Mouse (Mus musculus) gonadal fat pad, adult 2 months (tissue): ENCODE results near the gene Dyx1c1. TPM values are rescaled to one million over a fixed set of nuclear protein-coding genes. Genes with fewer than 3 reads are reported as not detected.

Source experiments
- DNase-seq: peaks from one replicate; pipeline ENCODE4 v3.0.0-alpha.2; 2012; ENCODE audit warnings: low read depth
- polyA plus RNA-seq: library from polyadenylated mRNA; depleted of rRNA; stranded (reverse); fragments of >200 nt; gene quantifications from 2 replicates; pipeline ENCODE4 v1.2.3, GENCODE M21; 2012; rRNA removed

The Dyx1c1 gene
- 1.1 and 1.8 TPM in 2 replicates for polyA plus RNA-seq

DNA sequence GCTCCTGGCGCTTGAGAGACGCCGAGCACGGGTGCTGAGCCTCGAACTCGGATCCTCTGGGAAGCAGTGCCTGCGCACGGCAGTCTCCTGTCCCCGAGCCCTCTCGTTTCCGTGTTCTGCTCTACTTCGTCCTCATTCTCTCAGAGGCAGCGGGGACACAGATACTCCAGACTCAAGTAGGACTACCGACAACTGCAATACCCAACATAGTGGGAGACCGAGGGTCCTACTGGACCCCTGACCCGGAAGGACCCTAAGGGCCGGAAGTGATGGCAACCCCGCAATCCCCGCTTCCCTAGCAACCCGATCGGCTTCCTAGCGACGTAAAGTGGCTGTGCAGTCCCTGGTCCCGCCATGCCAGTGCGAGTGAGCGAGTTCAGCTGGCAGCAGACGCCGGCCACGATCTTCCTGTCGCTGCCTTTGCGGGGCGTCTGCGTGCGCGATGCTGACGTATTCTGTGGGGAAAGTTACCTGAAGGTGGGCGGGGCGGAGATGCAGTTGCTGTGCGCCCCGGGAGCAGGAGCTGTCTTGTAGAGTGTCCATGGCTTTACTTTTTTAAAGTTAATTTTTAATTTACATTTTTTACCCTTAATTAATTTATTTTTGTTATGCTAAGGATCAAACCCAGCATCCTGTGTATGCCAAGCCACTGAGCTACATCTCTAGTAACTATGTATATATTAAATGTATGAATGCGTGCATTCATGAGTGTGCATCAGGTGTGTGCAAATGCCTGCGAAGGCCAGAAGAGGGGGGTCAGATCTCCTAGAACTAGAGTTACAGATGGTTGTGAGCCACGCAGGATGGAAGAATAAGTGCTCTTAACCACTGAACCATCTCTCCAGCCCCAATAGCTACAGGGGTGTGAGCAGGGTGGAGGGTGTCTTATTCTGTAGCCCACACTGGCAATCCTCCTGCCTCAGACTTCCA is at the start of gene Dyx1c1, which contains the start of gene Gm44503:
Dyx1c1 (plus strand) TSS at position 265 of the 930 bp plus-strand sequence.
Gm44503 (plus strand) TSS at position 332 of the 930 bp plus-strand sequence.
- no peak for DNase-seq

DNA sequence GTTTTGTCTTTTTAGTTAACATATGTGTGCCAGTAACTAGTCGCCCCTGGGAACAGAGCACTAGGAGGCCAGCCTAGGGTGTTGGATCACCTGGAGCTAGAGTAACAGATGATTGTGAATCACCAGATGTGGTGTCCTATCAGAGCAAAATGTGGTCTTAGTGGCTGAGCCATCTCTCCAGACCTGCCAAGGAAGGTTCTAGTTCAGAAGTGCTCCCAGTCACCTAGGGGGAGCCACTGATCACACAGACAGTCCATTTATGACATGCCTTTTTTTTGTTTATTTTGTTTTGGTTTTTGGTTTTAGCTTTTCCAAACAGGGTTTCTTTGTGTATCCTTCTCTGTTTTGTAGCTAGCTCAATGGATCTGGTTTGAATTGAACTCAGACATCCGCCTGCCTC is 47.2 kb upstream of the Dyx1c1 start:
- DNase-seq: no peak

DNA sequence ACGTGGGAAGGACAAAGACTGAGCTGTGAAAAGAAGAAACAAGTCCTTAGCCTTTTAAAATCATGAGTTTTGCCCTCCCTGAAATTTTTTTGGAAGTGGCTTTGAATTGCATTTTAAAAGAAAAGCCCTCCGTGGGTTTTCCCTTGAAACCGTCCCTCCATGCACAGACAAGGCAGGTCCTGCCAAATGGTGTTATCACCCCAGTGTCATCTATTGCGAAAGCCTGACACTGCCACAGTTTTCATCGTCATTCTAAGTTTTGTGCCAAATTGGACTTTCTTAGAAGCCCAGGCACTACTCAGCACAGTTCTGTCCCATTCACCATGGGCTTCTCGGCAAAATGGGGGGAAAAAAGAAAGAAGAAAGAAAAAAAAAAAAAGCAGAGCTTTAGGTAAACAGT is 45.0 kb upstream of the Dyx1c1 start:
- DNase-seq: peak; percentile 14

DNA sequence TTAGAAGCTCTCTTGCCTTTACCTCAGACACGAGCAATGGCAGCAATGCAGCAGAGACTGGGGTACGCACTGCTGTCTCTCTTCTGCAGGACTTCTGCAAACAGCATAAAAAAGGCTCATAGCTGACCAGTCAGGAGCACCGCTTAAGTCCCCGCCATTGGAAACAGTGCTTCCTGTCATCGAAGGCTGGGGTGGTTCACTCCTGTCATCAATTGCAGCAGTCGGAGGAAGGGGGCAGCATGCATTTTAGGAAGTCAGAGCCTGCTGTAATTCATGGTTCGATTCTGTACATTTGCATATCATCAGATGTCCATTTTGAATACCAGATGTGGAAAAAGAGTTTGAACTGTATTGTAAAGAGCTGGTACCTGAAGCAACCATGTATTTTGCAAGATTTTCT is 42.9 kb upstream of the Dyx1c1 start:
- DNase-seq: no peak

DNA sequence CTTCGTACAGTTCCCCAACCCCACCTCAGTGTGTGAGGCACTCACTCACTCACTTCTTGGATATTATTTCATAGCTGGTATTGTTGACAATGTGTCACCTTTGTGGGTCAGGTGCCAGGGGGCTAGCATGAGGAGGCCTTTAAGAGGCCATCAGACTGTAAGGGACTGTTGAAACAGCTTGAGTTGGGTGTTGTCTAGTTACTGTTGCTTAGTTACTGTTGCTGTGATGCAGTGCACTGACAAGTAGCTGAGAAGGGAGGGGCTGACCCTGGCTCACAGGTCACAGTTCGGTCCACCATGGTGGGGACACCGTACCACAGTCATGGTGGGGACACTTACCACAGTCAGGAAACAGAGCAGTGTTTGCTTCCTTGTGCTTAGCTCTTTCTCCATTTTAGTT is 35.5 kb upstream of the Dyx1c1 start:
- DNase-seq: no peak

DNA sequence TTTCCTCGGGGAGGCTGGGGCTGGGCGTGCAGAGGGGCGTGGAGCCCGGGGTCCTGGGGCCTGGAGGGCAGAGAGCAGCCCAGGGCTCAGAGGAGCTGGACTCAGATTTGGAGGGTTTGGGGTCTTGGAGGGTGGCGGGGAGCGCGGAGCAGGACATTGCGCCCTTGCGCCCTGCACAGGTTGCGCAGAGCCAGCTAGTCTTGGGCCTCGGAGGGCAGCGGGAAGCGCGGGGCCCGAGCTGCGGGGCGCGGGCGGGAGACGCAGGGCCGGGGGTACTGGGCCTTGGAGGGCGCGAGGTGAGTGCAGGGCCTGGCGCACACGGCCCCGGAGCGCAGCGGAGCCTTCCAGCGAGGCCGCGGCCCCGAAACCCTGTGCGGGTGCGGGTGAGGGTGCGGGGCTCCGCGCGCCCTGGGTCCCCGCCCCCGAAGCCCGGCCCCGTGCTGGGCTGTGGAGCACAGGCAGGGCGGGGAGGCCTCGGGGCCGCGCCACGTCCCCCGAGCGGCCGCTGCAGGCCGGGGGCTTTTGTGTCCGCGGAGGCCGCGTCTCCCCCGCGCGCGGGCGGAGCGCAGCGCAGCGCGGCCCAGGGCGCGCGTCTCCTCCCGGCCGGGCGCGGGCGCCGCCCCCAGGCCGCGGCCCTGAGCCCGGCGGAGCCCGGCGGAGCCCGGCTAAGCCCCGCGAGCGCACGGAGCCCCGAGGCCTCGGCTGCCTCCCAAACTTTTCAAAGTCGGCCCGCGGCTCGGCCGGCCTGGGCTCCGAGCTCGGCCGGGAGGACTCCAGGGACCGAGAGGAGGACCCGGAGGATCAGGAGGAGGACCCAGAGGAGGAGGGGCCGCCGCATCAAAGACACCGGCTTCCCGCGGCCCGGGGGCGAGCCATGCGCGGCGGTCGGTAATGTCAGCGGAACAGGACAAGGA is 33.3 kb upstream of the Dyx1c1 start, which contains the start of gene Pygo1:
Pygo1 (plus strand) TSS at position 625 of the 914 bp plus-strand sequence.
- DNase-seq: no peak

DNA sequence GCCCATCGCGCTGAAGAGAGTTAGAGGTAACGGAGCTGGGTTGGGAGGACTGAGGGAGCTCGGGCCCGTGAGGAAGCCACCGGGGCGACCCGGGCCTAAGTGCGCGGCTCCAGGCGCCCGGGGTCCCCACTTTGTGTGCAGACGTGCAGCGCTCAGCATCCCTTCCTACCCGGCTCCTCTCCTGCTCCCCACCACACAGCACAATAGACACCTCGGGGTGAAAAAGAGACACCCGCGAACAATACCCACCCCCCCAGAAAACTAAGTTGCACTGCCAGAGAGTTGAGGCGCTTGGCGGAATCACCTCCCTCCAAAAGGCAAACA is 32.7 kb upstream of the Dyx1c1 start:
- no peak for DNase-seq

DNA sequence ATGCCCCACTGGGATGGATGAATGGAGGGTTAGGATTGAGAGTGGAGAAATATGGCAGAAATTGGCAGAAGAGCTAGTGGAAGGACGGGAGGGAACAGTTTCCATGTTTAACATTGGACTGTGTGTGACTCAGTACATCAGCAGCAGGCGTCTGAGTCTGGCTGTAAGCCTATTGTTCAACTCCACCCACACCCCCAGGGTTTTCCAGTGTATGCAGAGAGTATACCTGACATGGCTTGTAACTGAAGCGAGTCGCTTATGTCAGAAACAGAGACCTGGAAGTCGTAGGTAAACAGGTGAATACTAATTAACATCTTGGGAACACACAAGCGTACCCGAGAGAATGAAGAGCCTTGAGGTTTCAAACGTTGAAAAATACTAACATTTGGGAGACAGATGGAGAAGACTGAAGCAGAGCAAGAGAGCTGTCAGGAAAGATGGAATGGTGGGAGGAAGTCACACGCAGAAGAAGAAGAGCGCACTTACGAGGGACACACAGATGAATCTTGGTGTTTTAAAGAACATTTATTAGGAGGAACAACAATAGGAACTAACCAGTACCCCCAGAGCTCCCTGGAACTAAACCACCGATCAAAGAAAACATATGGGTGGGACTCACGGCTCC is 27.3 kb upstream of the Dyx1c1 start:
- DNase-seq: no peak

DNA sequence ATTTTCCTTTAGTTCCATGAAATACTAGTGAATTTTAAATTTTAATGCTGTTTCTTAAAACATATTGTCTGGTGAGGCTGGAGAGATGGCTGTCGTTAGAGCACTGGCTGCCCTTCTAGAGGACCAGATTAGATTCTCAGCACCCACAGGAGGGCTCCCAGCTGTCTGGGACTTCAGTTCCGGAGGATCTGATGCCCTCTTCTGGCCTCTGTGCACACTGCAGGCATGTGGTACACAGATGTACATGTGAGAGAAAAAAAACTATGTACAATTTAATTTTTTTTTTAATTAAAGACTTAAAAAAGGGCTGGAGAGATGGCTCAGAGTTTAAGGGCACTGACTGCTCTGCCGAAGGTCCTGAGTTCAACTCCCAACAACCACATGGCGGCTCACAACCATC is 23.3 kb upstream of the Dyx1c1 start:
- DNase-seq: no peak

DNA sequence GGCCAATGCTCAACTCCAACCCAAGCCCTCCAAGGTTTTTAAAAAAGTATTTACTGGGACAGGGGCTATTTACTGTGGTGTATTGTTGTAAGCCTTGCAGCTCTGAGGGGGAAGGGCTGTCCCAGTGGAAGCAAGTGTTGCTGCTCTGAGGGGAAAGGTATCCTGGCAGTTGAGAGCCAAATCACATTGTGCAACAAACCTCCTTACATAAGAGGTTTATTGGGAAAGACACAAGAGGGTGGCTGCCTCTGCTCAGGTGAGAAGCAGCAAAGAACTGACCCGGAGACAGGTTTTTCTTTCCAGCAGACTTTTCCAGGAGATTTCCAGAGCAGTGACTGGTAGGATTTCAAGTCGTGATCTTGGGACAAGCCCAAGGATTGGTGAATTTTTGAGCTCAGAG is 22.3 kb upstream of the Dyx1c1 start:
- DNase-seq: peak; percentile 52

DNA sequence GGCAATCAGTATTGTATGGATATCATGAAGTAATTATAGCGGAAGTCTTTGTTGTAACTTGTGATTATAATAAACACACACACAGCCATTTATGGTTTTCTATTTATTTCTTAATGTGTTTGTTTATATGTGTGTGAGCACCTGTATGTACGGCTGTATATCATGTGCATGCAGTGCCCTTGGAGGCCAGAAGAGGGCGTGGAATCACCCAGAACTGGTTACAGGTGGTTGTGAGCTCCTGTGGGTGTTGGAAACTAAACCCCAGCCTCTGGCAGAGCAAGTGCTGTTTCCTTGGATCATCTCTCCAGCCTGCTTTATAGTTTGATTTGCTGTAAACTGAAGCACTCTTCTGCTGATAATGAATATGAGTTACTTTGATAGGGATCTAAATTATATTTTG is 15.2 kb upstream of the Dyx1c1 start:
- DNase-seq: no peak

DNA sequence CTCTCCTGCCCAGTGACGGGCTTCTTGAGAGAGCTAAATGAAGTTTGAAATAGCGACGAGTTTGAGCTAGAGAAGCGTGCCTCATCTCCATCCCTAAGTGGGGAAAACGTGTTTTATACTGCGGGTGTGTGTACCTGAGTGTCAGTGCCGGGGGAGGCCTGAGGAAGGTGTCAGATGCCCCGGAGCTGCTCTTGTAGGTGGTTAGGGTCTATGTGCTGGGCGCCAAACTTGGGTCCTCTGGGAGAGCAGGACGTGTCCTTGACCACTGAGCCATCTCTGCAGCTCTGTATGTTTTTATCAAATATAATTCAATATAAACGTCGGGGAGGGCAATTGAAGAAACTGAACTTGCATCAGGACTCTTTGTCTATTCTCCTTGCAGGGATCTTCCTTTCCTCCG is 14.3 kb upstream of the Dyx1c1 start:
- DNase-seq: no peak

DNA sequence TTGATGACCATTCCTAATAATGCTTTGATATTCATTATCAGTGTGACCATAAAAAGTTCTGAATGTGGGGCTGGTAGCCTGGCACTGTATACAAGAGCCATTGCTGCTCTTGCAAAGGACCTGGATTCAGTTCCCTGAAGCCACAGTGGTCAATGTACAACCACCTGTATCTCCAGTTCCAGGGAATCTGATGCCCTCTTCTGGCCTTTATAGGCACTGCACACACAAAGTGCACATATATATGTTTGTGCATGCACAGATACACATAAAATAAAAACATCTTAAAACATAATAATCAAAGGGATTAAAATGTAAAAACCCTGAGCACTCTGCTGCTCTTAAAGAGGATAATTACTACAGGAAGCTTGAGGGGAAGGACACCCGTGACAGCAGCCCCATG is 11.6 kb upstream of the Dyx1c1 start:
- no peak for DNase-seq

DNA sequence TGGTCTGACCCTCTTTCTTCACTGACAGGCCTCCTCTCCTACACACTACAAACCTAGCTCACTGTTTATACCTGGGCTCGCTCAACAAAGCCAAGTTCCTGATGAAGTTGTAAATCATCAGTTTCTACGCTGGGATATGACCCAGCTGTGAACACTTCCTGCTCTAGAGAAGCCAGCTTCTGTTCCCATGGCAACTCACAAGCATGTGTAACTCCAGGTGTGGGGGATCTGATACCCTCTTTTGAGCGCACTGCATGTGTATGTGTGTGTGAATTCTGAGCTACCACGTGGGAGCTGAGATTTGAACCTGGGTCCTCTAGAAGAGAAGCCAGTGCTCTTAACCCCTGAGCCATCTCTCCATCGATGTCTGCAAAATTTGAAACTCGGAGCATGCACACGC is 9.0 kb upstream of the Dyx1c1 start:
- DNase-seq: no peak

DNA sequence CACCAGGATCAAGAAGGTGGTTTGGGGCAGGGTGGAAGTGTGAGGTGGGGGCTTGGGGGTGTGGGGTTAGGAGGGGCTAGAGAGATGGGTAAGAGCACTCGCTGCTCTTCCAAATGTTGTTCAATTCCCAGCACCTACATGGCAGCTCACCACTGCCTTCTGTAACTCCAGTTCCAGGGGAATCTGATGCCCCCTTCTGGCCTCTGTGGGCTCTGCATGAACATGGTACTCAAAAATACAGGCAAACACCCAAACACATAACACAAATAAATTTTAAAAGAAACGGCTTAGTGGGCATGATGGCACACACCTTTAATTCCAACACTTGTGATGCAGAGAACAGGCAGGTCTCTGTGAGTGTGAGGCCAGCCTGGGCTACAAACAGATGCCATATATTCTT is 3.8 kb upstream of the Dyx1c1 start:
- DNase-seq: no peak

DNA sequence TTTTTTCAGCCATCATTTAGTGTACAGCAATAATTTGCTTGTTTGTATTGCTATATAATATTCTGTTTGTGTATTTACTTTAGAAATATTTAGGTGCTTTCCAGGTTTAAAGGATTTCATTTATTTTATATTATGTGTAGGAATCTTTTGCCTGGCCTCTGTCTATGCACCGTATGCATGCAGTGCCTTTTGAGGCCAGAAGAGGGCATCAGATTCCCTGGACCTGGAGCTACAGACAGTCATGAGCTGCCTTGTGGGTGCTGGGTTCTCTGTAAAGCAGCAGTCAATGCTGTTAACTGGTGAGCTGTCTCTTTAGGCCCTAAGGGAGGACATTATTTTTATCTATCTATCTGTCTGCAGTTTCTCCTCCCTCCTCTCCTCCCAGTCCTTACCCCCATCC is 3.0 kb upstream of the Dyx1c1 start:
- DNase-seq: no peak

DNA sequence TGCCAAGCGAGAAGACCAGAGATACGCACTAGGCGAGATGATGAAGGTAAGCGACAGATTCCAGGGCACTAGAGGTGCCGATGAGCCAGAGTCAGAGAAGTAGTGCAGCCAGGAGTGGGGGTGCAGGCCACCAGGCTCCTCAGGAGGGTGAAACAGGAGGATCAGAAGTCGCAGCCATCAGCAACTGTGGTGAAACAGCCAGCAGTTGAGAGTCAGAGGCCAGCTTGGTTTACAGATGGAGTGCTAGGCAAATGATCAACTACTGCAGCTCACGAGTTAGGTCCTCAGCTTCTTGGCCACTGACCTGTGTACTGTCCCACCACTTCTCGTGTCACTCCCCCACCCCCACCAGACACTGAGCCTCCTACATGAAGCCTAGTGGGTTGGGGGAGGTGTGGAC is 2.8 kb downstream of the Dyx1c1 start:
- no peak for DNase-seq

DNA sequence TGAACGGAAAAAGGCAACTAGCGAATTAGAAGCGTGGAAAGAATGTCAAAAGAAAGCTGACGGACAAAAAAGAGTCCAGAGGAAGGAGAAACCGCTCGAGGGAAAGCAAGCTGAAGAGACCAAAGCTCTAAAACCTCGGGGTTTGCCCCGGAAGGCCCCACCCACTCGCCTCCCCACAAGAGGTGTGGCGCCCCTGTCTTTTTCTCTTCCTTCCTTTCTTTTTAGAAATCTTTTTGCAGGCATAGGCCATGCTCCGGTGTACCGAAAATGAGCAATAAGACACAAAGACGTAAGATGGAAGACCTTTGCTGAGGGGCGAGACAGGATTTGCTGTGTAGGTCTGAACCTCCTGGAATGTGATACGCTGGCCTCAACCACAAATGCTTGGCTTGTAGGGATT is 3.4 kb downstream of the Dyx1c1 start:
- DNase-seq: no peak

DNA sequence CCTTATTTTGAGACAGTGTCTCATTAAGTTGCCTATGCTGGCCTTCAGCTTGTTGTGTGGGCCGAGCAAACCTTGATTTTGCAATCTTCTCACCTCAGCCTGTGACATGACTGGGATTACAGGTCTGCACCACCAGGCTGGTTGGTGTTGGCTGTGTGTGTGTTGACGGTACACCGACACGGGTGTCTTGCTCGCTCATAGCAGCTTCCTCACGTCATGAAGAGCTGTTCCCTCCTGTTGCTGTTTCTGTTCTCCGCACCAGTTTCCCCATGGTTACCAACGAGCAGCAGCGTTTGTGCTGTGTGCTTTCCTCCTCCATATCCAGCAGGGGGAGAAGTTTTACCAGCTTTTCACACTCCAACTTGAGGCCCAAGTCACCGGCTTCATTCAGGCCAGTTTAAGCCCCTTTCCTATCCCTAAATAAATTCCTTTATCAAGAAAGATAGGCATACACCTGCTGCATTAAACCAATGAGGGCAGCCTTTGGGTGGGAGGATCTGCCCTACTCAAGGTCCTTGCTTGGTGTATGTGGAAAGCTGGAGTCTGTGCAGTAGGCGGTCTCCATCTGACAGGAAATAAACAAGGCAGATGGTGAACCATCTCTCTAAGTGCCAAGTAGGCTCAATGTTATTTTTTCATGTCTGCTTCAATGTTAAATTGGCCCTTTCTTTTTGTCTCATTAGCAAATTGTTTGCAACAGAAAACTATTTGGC is 9.9 kb downstream of the Dyx1c1 start:
- peak; percentile 50 for DNase-seq

DNA sequence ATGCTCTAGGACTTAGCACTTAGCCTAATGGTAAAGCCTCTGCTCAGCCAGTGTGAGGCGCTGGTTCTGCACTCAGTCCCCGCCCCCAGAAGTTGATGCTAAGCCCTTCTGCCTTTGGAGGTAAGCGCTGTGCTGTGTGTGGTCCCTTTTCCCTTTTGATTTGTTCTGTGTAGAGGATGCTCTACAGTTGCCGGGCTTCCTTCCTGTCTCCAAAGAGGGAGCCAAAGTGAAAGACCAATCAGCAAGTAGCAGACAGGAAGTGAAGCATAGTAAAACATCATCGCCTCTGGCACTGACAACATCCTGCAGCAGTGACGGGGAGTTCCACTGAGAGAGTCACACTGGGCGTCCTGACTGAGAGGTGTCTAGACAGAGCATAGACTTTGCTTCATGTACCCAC is 11.3 kb downstream of the Dyx1c1 start:
- DNase-seq: no peak

DNA sequence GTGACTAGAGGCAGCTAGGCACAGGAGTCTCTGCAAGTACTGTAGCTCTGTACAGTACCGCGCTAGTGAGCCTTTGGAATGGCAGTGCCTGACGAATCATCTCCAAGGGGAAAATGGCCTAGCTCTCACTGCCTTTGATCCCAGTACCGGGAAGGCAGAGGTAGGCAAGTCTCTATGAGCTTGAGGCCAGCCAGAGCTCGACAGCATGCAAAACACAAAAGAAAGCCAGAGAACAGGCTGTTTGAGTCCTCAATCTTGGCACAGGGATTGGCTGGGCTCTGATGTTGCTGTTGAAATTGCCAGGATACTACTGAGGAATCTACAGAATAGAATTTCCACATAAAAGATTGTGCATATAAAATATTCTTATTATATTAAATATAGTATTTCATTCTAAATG is 13.8 kb downstream of the Dyx1c1 start:
- DNase-seq: no peak

DNA sequence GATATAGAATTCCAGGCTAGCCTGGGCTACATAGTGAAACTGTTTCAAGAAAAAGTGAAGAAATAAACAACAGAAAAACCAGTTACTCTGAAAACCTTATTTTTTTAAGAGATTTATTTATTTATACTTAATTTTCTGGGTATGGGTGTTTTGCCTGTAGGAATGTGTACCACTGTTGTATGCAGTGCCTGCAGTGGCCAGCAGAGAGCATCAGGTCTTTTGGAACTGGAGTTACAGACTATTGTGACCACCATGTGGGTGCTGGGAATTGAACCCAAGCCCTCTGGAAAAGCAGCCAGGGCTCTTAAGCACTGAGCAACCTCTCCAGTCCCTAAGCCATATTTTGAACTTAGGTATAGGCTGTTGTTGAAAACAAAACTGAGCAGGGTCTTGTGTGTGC is 14.4 kb downstream of the Dyx1c1 start:
- no peak for DNase-seq
